Mouse (Mus musculus) hindbrain, postnatal 0 days (tissue): ENCODE results near the gene C330007P06Rik. TPM values are rescaled to one million over a fixed set of nuclear protein-coding genes. Genes with fewer than 3 reads are reported as not detected.
A peak's percentile ranks its signal among the peaks of the same experiment; 100 is the strongest.

Source experiments
- ATAC-seq: fragments of 200-750 bp; cut with Nextera tagmentation; 2 replicates; pipeline ENCODE4 v1.8.0; 2017; ENCODE audit warnings: mild to moderate bottlenecking, moderate TSS enrichment, moderate library complexity
- DNase-seq: peaks from one replicate; pipeline ENCODE4 v3.0.0-alpha.2; 2015; ENCODE audit warnings: low spot score
- H3K27ac ChIP-seq: fragments of 300-500 bp; sonication (generic); 2 replicates; pipeline ENCODE4 v1.5.1; 2014; ENCODE audit warnings: mild to moderate bottlenecking
- H3K27me3 ChIP-seq: fragments of 300-500 bp; sonication (generic); 2 replicates; pipeline ENCODE4 v1.6.1; 2014; ENCODE audit warnings: low read length, mixed read lengths; ENCODE audit not compliant: insufficient read depth
- H3K36me3 ChIP-seq: fragments of 300-500 bp; sonication (generic); 2 replicates; pipeline ENCODE4 v1.6.1; 2014; ENCODE audit warnings: low read length, mixed read lengths; ENCODE audit not compliant: insufficient read depth
- H3K4me1 ChIP-seq: fragments of 300-500 bp; sonication (generic); 2 replicates; pipeline ENCODE4 v1.6.1; 2014; ENCODE audit warnings: antibody characterized with exemption, low read length, mixed read lengths; ENCODE audit not compliant: insufficient read depth
- H3K4me2 ChIP-seq: fragments of 300-500 bp; sonication (generic); 2 replicates; pipeline ENCODE4 v1.6.1; 2014; ENCODE audit warnings: low read depth, mild to moderate bottlenecking, low read length, moderate library complexity, mixed read lengths
- H3K4me3 ChIP-seq: fragments of 300-500 bp; sonication (generic); 2 replicates; pipeline ENCODE4 v1.5.1; 2014; ENCODE audit warnings: low read length
- H3K9ac ChIP-seq: fragments of 300-500 bp; sonication (generic); replicated peaks from 2 replicates; pipeline ENCODE4 v1.6.1; 2014; ENCODE audit warnings: mild to moderate bottlenecking, low read length, moderate library complexity, mixed read lengths
- H3K9me3 ChIP-seq: fragments of 300-500 bp; sonication (generic); 2 replicates; pipeline ENCODE4 v1.6.1; 2016; ENCODE audit warnings: low read length, mixed read lengths
- CTCF ChIP-seq: IDR thresholded peaks from 2 replicates; pipeline ENCODE4 v1.5.1; 2016; ENCODE audit warnings: antibody characterized with exemption, control low read depth, low read depth
- WGBS: fragments of 180-500 bp; shearing (Covaris S2); extraction: QIAGEN DNeasy Blood & Tissue Kit; methylation state at CpG from one replicate; pipeline ENCODE4 v1.1.7; 2014; 5-methylcytosine and 5-hydroxymethylcytosine counted together
- polyA plus RNA-seq: library from polyadenylated mRNA; unstranded; fragments of >200 nt; fragmentation: Nextera tagmentation; extraction: Ambion mirVana; gene quantifications from 2 replicates; pipeline ENCODE4 v1.2.1, GENCODE M21; 2015
- total RNA-seq: library from RNA; depleted of rRNA; stranded (reverse); fragments of >200 nt; gene quantifications from 2 replicates; pipeline ENCODE4 v1.2.3, GENCODE M21; 2014

C330007P06Rik gene
- total and polyA plus RNA-seq, 2 experiments from 2014 or later, result 20.5 to 26.8 TPM

- no peak for TF ChIP-seq CTCF
- 82% methylated on average over 4 of the region's 4 CpGs for WGBS
Measured at GRCm38 (mm10) chrX:36815022-36815421, 58.9 kb downstream of the C330007P06Rik start.

GRCm38 (mm10) chrX:36814161-36814836 lies 59.6 kb downstream of the C330007P06Rik start:
- DNase-seq (no peak), ATAC-seq (no peak)
- Histone ChIP-seq H3K27me3 (no peaks in the 10 kb centered on the region), H3K4me1 (no peaks in the 10 kb centered on the region), H3K9ac (no peak overlapping the region), H3K4me3 (no peak overlapping the region), H3K27ac (no peak overlapping the region), H3K4me2 (no peak overlapping the region), H3K36me3 (no peaks in the 10 kb centered on the region), H3K9me3 (no peaks in the 10 kb centered on the region)
- WGBS, result 64% methylated on average over 8 of the region's 8 CpGs
- no peak for TF ChIP-seq CTCF

More at GRCm38 (mm10) chrX:36815022-36815421, 58.9 kb downstream of the C330007P06Rik start:
- no peaks in the 10 kb centered on the region for H3K27me3 ChIP-seq
- no peak overlapping the region for H3K4me3 ChIP-seq
- H3K9me3 ChIP-seq, result no peaks in the 10 kb centered on the region
- H3K9ac ChIP-seq, result no peak overlapping the region
- H3K4me1 ChIP-seq, result no peaks in the 10 kb centered on the region
- DNase-seq (no peak), ATAC-seq (no peak)
- H3K4me2 ChIP-seq, result no peak overlapping the region
- no peaks in the 10 kb centered on the region for H3K36me3 ChIP-seq
- no peak overlapping the region for H3K27ac ChIP-seq

- Histone ChIP-seq H3K27me3 (no peaks in the 10 kb centered on the region), H3K9me3 (no peaks in the 10 kb centered on the region), H3K4me2 (no peak overlapping the region), H3K4me3 (no peak overlapping the region), H3K4me1 (no peaks in the 10 kb centered on the region), H3K36me3 (no peaks in the 10 kb centered on the region), H3K9ac (no peak overlapping the region), H3K27ac (no peak overlapping the region)
- TF ChIP-seq CTCF, result peak; percentile 73
- ATAC-seq, result no peak
- 43% methylated on average over 5 of the region's 5 CpGs for WGBS
- peak; percentile 61 for DNase-seq
Measured at GRCm38 (mm10) chrX:36811377-36811776, 62.5 kb downstream of the C330007P06Rik start.

GRCm38 (mm10) chrX:36808318-36808683 lies 65.6 kb downstream of the C330007P06Rik start:
- Histone ChIP-seq H3K27ac (peak overlapping the region; percentile 72; the same call in 1 of the 2 replicates), H3K9ac (no peak overlapping the region), H3K9me3 (no peaks in the 10 kb centered on the region), H3K27me3 (no peaks in the 10 kb centered on the region), H3K4me2 (peak overlapping the region; percentile 55), H3K4me1 (no peaks in the 10 kb centered on the region), H3K36me3 (no peaks in the 10 kb centered on the region), H3K4me3 (no peak overlapping the region)
- DNase-seq, result no peak
- no peak for TF ChIP-seq CTCF
- ATAC-seq, result peak; percentile 34
- WGBS, result 70% methylated on average over 6 of the region's 6 CpGs

GRCm38 (mm10) chrX:36807360-36808317 lies 66.3 kb downstream of the C330007P06Rik start:
- no peaks in the 10 kb centered on the region for H3K36me3 ChIP-seq
- H3K4me1 ChIP-seq, result no peaks in the 10 kb centered on the region
- H3K27me3 ChIP-seq, result no peaks in the 10 kb centered on the region
- H3K9ac ChIP-seq, result 0 out of 2 replicates have a peak overlapping the region, but pooled peaks have one; percentile 37
- H3K27ac ChIP-seq, result peak overlapping the region; percentile 72
- DNase-seq (peak; percentile 88), ATAC-seq (peak; percentile 95)
- 25% methylated on average over 45 of the region's 45 CpGs for WGBS
- peak overlapping the region; percentile 55 for H3K4me2 ChIP-seq
- H3K9me3 ChIP-seq, result no peaks in the 10 kb centered on the region
- H3K4me3 ChIP-seq, result peak overlapping the region; percentile 34
- TF ChIP-seq CTCF, result peak; percentile 75

GRCm38 (mm10) chrX:36805466-36806235 lies 68.3 kb downstream of the C330007P06Rik start:
- TF ChIP-seq CTCF, result no peak
- H3K9ac ChIP-seq, result no peak overlapping the region
- H3K27me3 ChIP-seq, result no peaks in the 10 kb centered on the region
- no peaks in the 10 kb centered on the region for H3K36me3 ChIP-seq
- H3K4me2 ChIP-seq, result no peak overlapping the region
- H3K27ac ChIP-seq, result no peak overlapping the region
- ATAC-seq (no peak), DNase-seq (no peak)
- H3K4me1 ChIP-seq, result no peaks in the 10 kb centered on the region
- no peak overlapping the region for H3K4me3 ChIP-seq
- H3K9me3 ChIP-seq, result no peaks in the 10 kb centered on the region
- 49% methylated on average over 5 of the region's 5 CpGs for WGBS
